Mouse (Mus musculus): ENCODE results near the gene Znrd1.

The Znrd1 gene

GRCm38 (mm10) chr17:36970316-36970890, 12.0 kb upstream of the Znrd1 start:
- no peak for DNase-seq (ENCODE audit: low spot score)

- no peak for DNase-seq (ENCODE audit: low spot score)
Measured at GRCm38 (mm10) chr17:36966875-36967274, 8.5 kb upstream of the Znrd1 start.

GRCm38 (mm10) chr17:36961125-36961524, 2.8 kb upstream of the Znrd1 start:
- DNase-seq (ENCODE audit: low spot score), result no peak

- no peak for DNase-seq (ENCODE audit: low spot score)
Measured at GRCm38 (mm10) chr17:36958884-36959283, 525 bp upstream of the Znrd1 start.

- DNase-seq (ENCODE audit: low spot score), result no peak
Measured at GRCm38 (mm10) chr17:36953062-36953461, 5.3 kb downstream of the Znrd1 start.

- DNase-seq (ENCODE audit: low spot score), result no peak
Measured at GRCm38 (mm10) chr17:36952631-36953030, 5.7 kb downstream of the Znrd1 start.

GRCm38 (mm10) chr17:36950981-36951947, 7.1 kb downstream of the Znrd1 start, which contains the start of gene Ppp1r11:
Gene Ppp1r11 (minus strand): TSS chr17:36951741.
- DNase-seq (ENCODE audit: low spot score), result peak; percentile 97

GRCm38 (mm10) chr17:36949265-36949664, 9.1 kb downstream of the Znrd1 start:
- no peak for DNase-seq (ENCODE audit: low spot score)

- DNase-seq (ENCODE audit: low spot score), result no peak
Measured at GRCm38 (mm10) chr17:36948286-36948685, 10.1 kb downstream of the Znrd1 start.

GRCm38 (mm10) chr17:36947051-36947819, 11.1 kb downstream of the Znrd1 start:
- DNase-seq (ENCODE audit: low spot score), result no peak

GRCm38 (mm10) chr17:36944121-36944775, 14.1 kb downstream of the Znrd1 start:
- DNase-seq (ENCODE audit: low spot score), result no peak

GRCm38 (mm10) chr17:36943691-36944090, 14.7 kb downstream of the Znrd1 start:
- DNase-seq (ENCODE audit: low spot score), result no peak

GRCm38 (mm10) chr17:36942791-36943471, 15.4 kb downstream of the Znrd1 start, which contains the start of gene Rnf39:
Gene Rnf39 (plus strand): TSS chr17:36942918.
- peak; percentile 72 for DNase-seq (ENCODE audit: low spot score)

- DNase-seq (ENCODE audit: low spot score), result peak; percentile 82
Measured at GRCm38 (mm10) chr17:36942391-36942790, 16.0 kb downstream of the Znrd1 start.

GRCm38 (mm10) chr17:36938056-36938455, 20.3 kb downstream of the Znrd1 start:
- DNase-seq (ENCODE audit: low spot score), result no peak

- peak; percentile 21 for DNase-seq (ENCODE audit: low spot score)
Measured at GRCm38 (mm10) chr17:36931806-36932205, 26.6 kb downstream of the Znrd1 start.

- no peak for DNase-seq (ENCODE audit: low spot score)
Measured at GRCm38 (mm10) chr17:36931130-36931529, 27.2 kb downstream of the Znrd1 start.

- DNase-seq (ENCODE audit: low spot score), result no peak
Measured at GRCm38 (mm10) chr17:36930233-36930632, 28.1 kb downstream of the Znrd1 start.

GRCm38 (mm10) chr17:36929236-36929932, 29.0 kb downstream of the Znrd1 start:
- DNase-seq (ENCODE audit: low spot score), result no peak

- no peak for DNase-seq (ENCODE audit: low spot score)
Measured at GRCm38 (mm10) chr17:36927496-36928120, 30.8 kb downstream of the Znrd1 start.

All from lung, postnatal 25 days (tissue).